Mouse (Mus musculus) small intestine, adult 2 months (tissue): ENCODE results near the gene Exoc1. TPM values are rescaled to one million over a fixed set of nuclear protein-coding genes. Genes with fewer than 3 reads are reported as not detected.

Experiments
- H3K27ac ChIP-seq: fragments of 200-500 bp; 2 replicates; pipeline ENCODE4 v1.5.1; 2012; ENCODE audit warnings: low read depth, low read length, control low read depth, inconsistent platforms; ENCODE audit not compliant: insufficient read depth
- H3K27me3 ChIP-seq: fragments of 200-500 bp; 2 replicates; pipeline ENCODE4 v1.6.1; 2012; ENCODE audit warnings: mild to moderate bottlenecking, moderate library complexity, low read length, inconsistent platforms; ENCODE audit not compliant: control insufficient read depth, insufficient read depth
- H3K36me3 ChIP-seq: fragments of 200-500 bp; 2 replicates; pipeline ENCODE4 v1.6.1; 2012; ENCODE audit warnings: mild to moderate bottlenecking, low read length, control low read depth, inconsistent platforms; ENCODE audit not compliant: control insufficient read depth, insufficient read depth
- H3K4me1 ChIP-seq: fragments of 200-500 bp; 2 replicates; pipeline ENCODE4 v1.6.1; 2012; ENCODE audit warnings: low read length, inconsistent platforms, mixed read lengths; ENCODE audit not compliant: control insufficient read depth, insufficient read depth, insufficient read length
- H3K4me3 ChIP-seq: fragments of 200-500 bp; 2 replicates; pipeline ENCODE4 v1.5.1; 2012; ENCODE audit warnings: low read depth, mild to moderate bottlenecking, control low read depth, inconsistent platforms, low read length, moderate library complexity
- CTCF ChIP-seq: fragments of 200-500 bp; IDR thresholded peaks from 2 replicates; pipeline ENCODE4 v1.5.1; 2012; ENCODE audit warnings: low read depth, mild to moderate bottlenecking, control low read depth, inconsistent platforms, low read length, moderate library complexity, mixed read lengths; ENCODE audit not compliant: insufficient replicate concordance, insufficient read length; ENCODE audit errors: extremely low read depth
- POLR2A ChIP-seq: fragments of 200-500 bp; IDR thresholded peaks from 2 replicates; pipeline ENCODE4 v1.6.1; 2012; ENCODE audit warnings: low read depth, mild to moderate bottlenecking, control low read depth, inconsistent platforms, low read length, moderate library complexity
- WGBS: fragments of 180-500 bp; shearing (Covaris S2); methylation state at CpG from one replicate; pipeline ENCODE4 v1.1.7; 2018; 5-methylcytosine and 5-hydroxymethylcytosine counted together
- polyA plus RNA-seq: library from polyadenylated mRNA; depleted of rRNA; stranded (reverse); fragments of >200 nt; gene quantifications from 2 replicates; pipeline ENCODE4 v1.2.3, GENCODE M21; 2012

Gene Exoc1
- polyA plus RNA-seq, 1 experiment = 17.9 TPM

- WGBS = 76% methylated on average over 6 of the region's 6 CpGs
- TF ChIP-seq CTCF = no peak
- TF ChIP-seq POLR2A = no peak
- Histone ChIP-seq H3K4me3 (no peak overlapping the region), H3K4me1 (no peaks in the 10 kb centered on the region; the same call in 1 of the 2 replicates), H3K27ac (no peak overlapping the region), H3K27me3 (no peaks in the 10 kb centered on the region), H3K36me3 (peaks cover 24% of the 10 kb centered on the region)
Measured at GRCm38 (mm10) chr5:76533186-76533585, 4.1 kb downstream of the Exoc1 start.

GRCm38 (mm10) chr5:76536231-76536630 is 7.1 kb downstream of the Exoc1 start:
- Histone ChIP-seq H3K4me3 (no peak overlapping the region), H3K27me3 (no peaks in the 10 kb centered on the region), H3K27ac (no peak overlapping the region), H3K36me3 (peaks cover 33% of the 10 kb centered on the region), H3K4me1 (no peaks in the 10 kb centered on the region)
- WGBS = 61% methylated on average over 1 of the region's 1 CpGs
- TF ChIP-seq CTCF (no peak), POLR2A (no peak)

- H3K36me3 ChIP-seq = peaks cover 41% of the 10 kb centered on the region
- TF ChIP-seq POLR2A (no peak), CTCF (no peak)
Measured at GRCm38 (mm10) chr5:76537578-76537977, 8.5 kb downstream of the Exoc1 start.

GRCm38 (mm10) chr5:76540181-76540580 is 11.1 kb downstream of the Exoc1 start:
- 82% methylated on average over 8 of the region's 8 CpGs for WGBS

More at GRCm38 (mm10) chr5:76537578-76537977, 8.5 kb downstream of the Exoc1 start:
- H3K27ac ChIP-seq = no peak overlapping the region
- no peaks in the 10 kb centered on the region for H3K4me1 ChIP-seq
- 96% methylated on average over 10 of the region's 10 CpGs for WGBS
- no peak overlapping the region for H3K4me3 ChIP-seq
- H3K27me3 ChIP-seq = no peaks in the 10 kb centered on the region

GRCm38 (mm10) chr5:76540842-76541241 is 11.7 kb downstream of the Exoc1 start:
- TF ChIP-seq CTCF (no peak), POLR2A (no peak)
- H3K27ac ChIP-seq = no peak overlapping the region
- no peak overlapping the region for H3K4me3 ChIP-seq
- H3K27me3 ChIP-seq = no peaks in the 10 kb centered on the region
- no peaks in the 10 kb centered on the region for H3K4me1 ChIP-seq
- H3K36me3 ChIP-seq = peaks cover 45% of the 10 kb centered on the region

More at GRCm38 (mm10) chr5:76540181-76540580, 11.1 kb downstream of the Exoc1 start:
- Histone ChIP-seq H3K4me3 (no peak overlapping the region), H3K27ac (no peak overlapping the region), H3K36me3 (peaks cover 48% of the 10 kb centered on the region), H3K4me1 (no peaks in the 10 kb centered on the region), H3K27me3 (no peaks in the 10 kb centered on the region)
- TF ChIP-seq POLR2A (no peak), CTCF (no peak)

GRCm38 (mm10) chr5:76543200-76543599 is 14.1 kb downstream of the Exoc1 start:
- peaks cover 35% of the 10 kb centered on the region for H3K36me3 ChIP-seq
- H3K4me1 ChIP-seq = no peaks in the 10 kb centered on the region
- WGBS = 85% methylated on average over 8 of the region's 8 CpGs
- H3K27me3 ChIP-seq = no peaks in the 10 kb centered on the region
- no peak overlapping the region for H3K4me3 ChIP-seq
- TF ChIP-seq POLR2A (no peak), CTCF (no peak)
- H3K27ac ChIP-seq = peak overlapping the region; percentile 11; the same call in 1 of the 2 replicates

- Histone ChIP-seq H3K36me3 (peaks cover 28% of the 10 kb centered on the region), H3K4me1 (no peaks in the 10 kb centered on the region), H3K27me3 (no peaks in the 10 kb centered on the region), H3K27ac (no peak overlapping the region), H3K4me3 (no peak overlapping the region)
- 88% methylated on average over 8 of the region's 8 CpGs for WGBS
- no peak for TF ChIP-seq CTCF
- TF ChIP-seq POLR2A = no peak
Measured at GRCm38 (mm10) chr5:76550426-76550825, 21.3 kb downstream of the Exoc1 start.
